Comparison of ENCODE assay signal across 9 mouse cellular contexts in genomic region chr2:68799993-68800740, GRCm38 (mm10).
DNase-seq lines count a peak whose midpoint lies in the region; ATAC-seq and TF ChIP-seq lines count a peak whose summit lies in the region.
"Had no signal": no experiment of that assay in that cellular context is flagged by ENCODE, and none has a peak within 500 bp of the region (broad histone marks: within the 10 kb centered on the region; RNA-seq: fewer than 3 reads in every experiment).

No protein-coding gene starts in this region.

- ATAC-seq in frontal cortex, adult (ENCODE audit: low TSS enrichment) = peak; percentile 73; the same call in 1 of the 2 replicates
- ATAC-seq in limb, embryonic 15.5 days (ENCODE audit: insufficient number of reproducible peaks, low FRiP score, low TSS enrichment, low read depth) = no peak

- no peaks in the 10 kb centered on the region for H3K36me3 ChIP-seq in kidney, adult 2 months (ENCODE audit: control insufficient read depth, insufficient read depth, low read length)
- H3K36me3 ChIP-seq in limb, embryonic 15.5 days = no peaks in the 10 kb centered on the region

- 35% methylated on average over 10 of the region's 10 CpGs for WGBS in kidney, adult 2 months
- WGBS in limb, embryonic 15.5 days = 21% methylated on average over 10 of the region's 10 CpGs

- TF ChIP-seq CTCF in kidney, adult 2 months (conservative IDR thresholded peaks at IDR 0.05; ENCODE audit: insufficient read depth, insufficient read length, low read depth, low read length) = no peak

- H3K27ac ChIP-seq in kidney, adult 2 months (ENCODE audit: insufficient read depth, low read depth, low read length) = no peak overlapping the region
- H3K27ac ChIP-seq in limb, embryonic 15.5 days = no peak overlapping the region

- H3K4me1 ChIP-seq in kidney, adult 2 months (ENCODE audit: control insufficient read depth, insufficient read depth, low read length) = peaks cover 9% of the 10 kb centered on the region; the same call in 1 of the 2 replicates
- peaks cover 9% of the 10 kb centered on the region; the same call in 1 of the 2 replicates for H3K4me1 ChIP-seq in limb, embryonic 15.5 days

- no peak overlapping the region for H3K9ac ChIP-seq in limb, embryonic 15.5 days

- no peaks in the 10 kb centered on the region for H3K9me3 ChIP-seq in limb, embryonic 15.5 days

- 0 out of 2 replicates have a peak overlapping the region, but pooled peaks have one; percentile 5 for H3K4me2 ChIP-seq in limb, embryonic 15.5 days

- TF ChIP-seq POLR2A in kidney, adult 2 months (IDR thresholded peaks at IDR 0.05; ENCODE audit: low read depth, low read length) = no peak

- no peak overlapping the region for H3K4me3 ChIP-seq in kidney, adult 2 months (ENCODE audit: insufficient read depth, low read depth, low read length)
- no peak overlapping the region for H3K4me3 ChIP-seq in limb, embryonic 15.5 days

- DNase-seq in frontal cortex, postnatal 10 days (ENCODE audit: low spot score in 2 of 2) = no peak
- peak; percentile 30 for DNase-seq in ovary, postnatal 36 days (ENCODE audit: low spot score)
- DNase-seq in ovary, postnatal 10 days (ENCODE audit: low spot score) = no peak
- peak; percentile 62 for DNase-seq in kidney, adult 2 months
- no peak for DNase-seq in embryo, embryonic 10.5 days (ENCODE audit: low spot score)
- no peak for DNase-seq in adipocyte (ENCODE audit: low spot score)
- DNase-seq: gastrocnemius, postnatal 25 days had no signal

- no peaks in the 10 kb centered on the region for H3K27me3 ChIP-seq in kidney, adult 2 months (replicated peaks; ENCODE audit: control insufficient read depth, insufficient read depth, low read length)
- no peaks in the 10 kb centered on the region for H3K27me3 ChIP-seq in limb, embryonic 15.5 days

Comparison
In these comparisons a context has a peak if more than half of its experiments do, and no peak if none do; other contexts are left out.
1. DNase-seq: peak in ovary, postnatal 36 days (single experiment) and kidney, adult 2 months (single experiment); none in frontal cortex, postnatal 10 days (0 of 2), ovary, postnatal 10 days (single experiment), embryo, embryonic 10.5 days (single experiment) and adipocyte (single experiment).